Mouse (Mus musculus) lung, adult 2 months (tissue): Measurements from ENCODE around the gene 9930021J03Rik. TPM values are rescaled to one million over a fixed set of nuclear protein-coding genes. Genes with fewer than 3 reads are reported as not detected.
A peak's percentile ranks its signal among the peaks of the same experiment; 100 is the strongest.

ENCODE experiments used
- DNase-seq: peaks from one replicate; pipeline ENCODE4 v3.0.0; 2022
- H3K4me1 ChIP-seq: fragments of 200-500 bp; 2 replicates; pipeline ENCODE4 v1.6.1; 2011; ENCODE audit warnings: low read length; ENCODE audit not compliant: control insufficient read depth, insufficient read depth
- H3K4me3 ChIP-seq: fragments of 200-500 bp; replicated peaks from 2 replicates; pipeline ENCODE3; 2011; ENCODE audit warnings: low read depth, mild to moderate bottlenecking, control low read depth, low read length; ENCODE audit errors: extremely low read depth
- CTCF ChIP-seq: fragments of 200-500 bp; IDR thresholded peaks from 2 replicates; pipeline ENCODE4 v1.5.1; 2011; ENCODE audit warnings: mild to moderate bottlenecking, low read length, control low read depth; ENCODE audit not compliant: insufficient read depth
- POLR2A ChIP-seq: fragments of 200-500 bp; IDR thresholded peaks from 2 replicates; pipeline ENCODE4 v1.6.1; 2011; ENCODE audit warnings: low read depth, mild to moderate bottlenecking, control low read depth, low read length, borderline replicate concordance; ENCODE audit errors: extremely low read depth
- WGBS: fragments of 180-500 bp; shearing (Covaris S2); methylation state at CpG from one replicate; pipeline ENCODE4 v1.1.7; 2018; 5-methylcytosine and 5-hydroxymethylcytosine counted together
- polyA plus RNA-seq: library from polyadenylated mRNA; depleted of rRNA; stranded (reverse); fragments of >200 nt; gene quantifications from 2 replicates; pipeline ENCODE4 v1.2.3, GENCODE M21; 2012

The 9930021J03Rik gene
- polyA plus RNA-seq, 1 experiment: 5.7 TPM

- no peaks in the 10 kb centered on the region for H3K4me1 ChIP-seq
- no peak for TF ChIP-seq POLR2A
- no peak for TF ChIP-seq CTCF
- no peak overlapping the region for H3K4me3 ChIP-seq
- whole genome bisulfite sequencing: 82% methylated on average over 2 of the region's 2 CpGs
- no peak for DNase-seq
Measured at GRCm38 (mm10) chr19:29739608-29740007, 66.2 kb downstream of the 9930021J03Rik start.

- 95% methylated on average over 3 of the region's 3 CpGs for WGBS
- DNase-seq: no peak
- Histone ChIP-seq H3K4me1 (no peaks in the 10 kb centered on the region), H3K4me3 (no peak overlapping the region)
- TF ChIP-seq CTCF: no peak
- TF ChIP-seq POLR2A: no peak
Measured at GRCm38 (mm10) chr19:29735421-29735820, 70.4 kb downstream of the 9930021J03Rik start.

GRCm38 (mm10) chr19:29718476-29718875 lies 87.3 kb downstream of the 9930021J03Rik start:
- no peak for TF ChIP-seq CTCF
- no peak for TF ChIP-seq POLR2A
- no peaks in the 10 kb centered on the region for H3K4me1 ChIP-seq
- no peak overlapping the region for H3K4me3 ChIP-seq
- DNase-seq: no peak
- WGBS: 100% methylated on average over 3 of the region's 3 CpGs

GRCm38 (mm10) chr19:29717854-29718253 lies 87.9 kb downstream of the 9930021J03Rik start:
- H3K4me1 ChIP-seq: no peaks in the 10 kb centered on the region
- WGBS: 89% methylated on average over 3 of the region's 3 CpGs
- no peak overlapping the region for H3K4me3 ChIP-seq
- no peak for DNase-seq
- no peak for TF ChIP-seq CTCF
- no peak for TF ChIP-seq POLR2A

GRCm38 (mm10) chr19:29713451-29713850 lies 92.3 kb downstream of the 9930021J03Rik start:
- TF ChIP-seq POLR2A (no peak), CTCF (no peak)
- no peak for DNase-seq
- WGBS: 88% methylated on average over 4 of the region's 4 CpGs
- H3K4me3 ChIP-seq: no peak overlapping the region
- no peaks in the 10 kb centered on the region for H3K4me1 ChIP-seq

- Histone ChIP-seq H3K4me3 (no peak overlapping the region), H3K4me1 (no peaks in the 10 kb centered on the region)
- DNase-seq: no peak
- TF ChIP-seq CTCF: no peak
- TF ChIP-seq POLR2A: no peak
- 76% methylated on average over 3 of the region's 3 CpGs for WGBS
Measured at GRCm38 (mm10) chr19:29709461-29709860, 96.3 kb downstream of the 9930021J03Rik start.

GRCm38 (mm10) chr19:29708461-29708860 lies 97.3 kb downstream of the 9930021J03Rik start:
- WGBS: 46% methylated on average over 5 of the region's 5 CpGs
- TF ChIP-seq CTCF: no peak
- no peak for TF ChIP-seq POLR2A

GRCm38 (mm10) chr19:29708003-29708402 lies 97.8 kb downstream of the 9930021J03Rik start:
- WGBS: 37% methylated on average over 14 of the region's 14 CpGs
- TF ChIP-seq POLR2A (no peak), CTCF (no peak)
- Histone ChIP-seq H3K4me1 (no peaks in the 10 kb centered on the region), H3K4me3 (peak overlapping the region; percentile 57)
- no peak for DNase-seq

More at GRCm38 (mm10) chr19:29708461-29708860, 97.3 kb downstream of the 9930021J03Rik start:
- no peaks in the 10 kb centered on the region for H3K4me1 ChIP-seq
- H3K4me3 ChIP-seq: no peak overlapping the region
- no peak for DNase-seq

- H3K4me1 ChIP-seq: no peaks in the 10 kb centered on the region
- TF ChIP-seq CTCF (no peak), POLR2A (no peak)
- DNase-seq: no peak
- 80% methylated on average over 9 of the region's 9 CpGs for WGBS
- no peak overlapping the region for H3K4me3 ChIP-seq
Measured at GRCm38 (mm10) chr19:29707314-29707898, 98.4 kb downstream of the 9930021J03Rik start.

GRCm38 (mm10) chr19:29704436-29704835 lies 101.4 kb downstream of the 9930021J03Rik start:
- WGBS: 93% methylated on average over 13 of the region's 13 CpGs
- no peak for DNase-seq
- TF ChIP-seq POLR2A (no peak), CTCF (no peak)
- Histone ChIP-seq H3K4me1 (no peaks in the 10 kb centered on the region), H3K4me3 (no peak overlapping the region)

GRCm38 (mm10) chr19:29701707-29702106 lies 104.1 kb downstream of the 9930021J03Rik start:
- DNase-seq: no peak
- WGBS: 66% methylated on average over 4 of the region's 4 CpGs
- Histone ChIP-seq H3K4me1 (no peaks in the 10 kb centered on the region), H3K4me3 (no peak overlapping the region)
- TF ChIP-seq POLR2A (no peak), CTCF (no peak)
